Mouse (Mus musculus) C2C12 (cell line): Measurements from ENCODE around the gene Slco1c1.

ENCODE experiments used
- CTCF ChIP-seq: IDR thresholded peaks from one replicate; pipeline ENCODE4 v1.5.1; 2011; ENCODE audit not compliant: control insufficient read depth, insufficient read depth, insufficient read length
- MAX ChIP-seq: IDR thresholded peaks from one replicate; pipeline ENCODE4 v1.6.1; 2011; ENCODE audit warnings: mild to moderate bottlenecking, control low read depth
- MYOD1 ChIP-seq: IDR thresholded peaks from one replicate; pipeline ENCODE4 v1.6.1; 2011; ENCODE audit warnings: low read depth; ENCODE audit not compliant: control insufficient read depth, insufficient read length
- USF1 ChIP-seq: IDR thresholded peaks from one replicate; pipeline ENCODE4 v1.6.1; 2011; ENCODE audit warnings: low read depth, mild to moderate bottlenecking, control low read depth, moderate library complexity

DNA sequence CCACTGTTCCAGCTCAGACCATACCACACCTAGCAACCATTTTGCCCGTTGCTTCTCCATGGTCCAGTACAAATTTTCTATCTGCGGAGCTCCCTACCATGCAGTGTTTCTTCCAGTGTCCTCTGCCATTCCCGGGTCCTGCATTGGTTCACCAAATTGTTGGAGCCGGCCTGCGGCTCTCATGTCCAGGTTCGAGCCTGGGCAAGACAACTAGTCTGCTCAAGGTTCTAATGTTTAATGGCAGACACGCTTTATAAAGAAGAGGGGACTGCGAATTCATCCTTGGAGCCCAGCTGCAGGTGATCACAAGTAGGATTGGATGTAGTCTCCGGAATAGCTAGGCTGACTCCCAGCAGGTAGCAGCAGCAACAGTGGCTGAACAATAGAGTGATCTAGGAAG lies 76.8 kb downstream of the Slco1c1 start:
- TF ChIP-seq CTCF (no peak), MAX (no peak), MYOD1 (no peak), USF1 (no peak)
